Mouse (Mus musculus) C2C12 (cell line): ENCODE measurements around the gene Ago4. TPM values are rescaled to one million over a fixed set of nuclear protein-coding genes. Genes with fewer than 3 reads are reported as not detected.

Experiments used
- H3K27me3 ChIP-seq: one replicate; pipeline ENCODE4 v1.6.1; 2011; ENCODE audit not compliant: control insufficient read depth, insufficient read depth, insufficient read length
- H3K36me3 ChIP-seq: one replicate; pipeline ENCODE4 v1.6.1; 2011; ENCODE audit not compliant: control insufficient read depth, insufficient read depth
- H3K4me3 ChIP-seq: one replicate; pipeline ENCODE4 v1.5.1; 2011; ENCODE audit warnings: mild to moderate bottlenecking, control low read depth; ENCODE audit not compliant: poor library complexity, insufficient read depth, severe bottlenecking
- H3K79me2 ChIP-seq: one replicate; pipeline ENCODE4 v1.6.1; 2011; ENCODE audit not compliant: control insufficient read depth, insufficient read depth
- H3K79me3 ChIP-seq: one replicate; pipeline ENCODE4 v1.6.1; 2011; ENCODE audit warnings: low read depth, control low read depth
- H3ac ChIP-seq: one replicate; pipeline ENCODE3; 2011; ENCODE audit warnings: low read depth; ENCODE audit not compliant: control insufficient read depth, insufficient read length
- CEBPB ChIP-seq: IDR thresholded peaks from one replicate; pipeline ENCODE4 v1.6.1; 2011; ENCODE audit warnings: low read depth, mild to moderate bottlenecking, control low read depth, moderate library complexity
- CTCF ChIP-seq: IDR thresholded peaks from one replicate; pipeline ENCODE4 v1.5.1; 2011; ENCODE audit not compliant: control insufficient read depth, insufficient read depth, insufficient read length
- FOSL1 ChIP-seq: IDR thresholded peaks from one replicate; pipeline ENCODE4 v1.8.0; 2011; ENCODE audit warnings: mild to moderate bottlenecking, low read length; ENCODE audit not compliant: poor library complexity, insufficient read depth, severe bottlenecking
- MAX ChIP-seq: IDR thresholded peaks from one replicate; pipeline ENCODE4 v1.6.1; 2011; ENCODE audit warnings: mild to moderate bottlenecking, control low read depth
- MYOD1 ChIP-seq: IDR thresholded peaks from one replicate; pipeline ENCODE4 v1.6.1; 2011; ENCODE audit warnings: low read depth; ENCODE audit not compliant: control insufficient read depth, insufficient read length
- MYOG ChIP-seq: IDR thresholded peaks from one replicate; pipeline ENCODE4 v1.6.1; 2011; ENCODE audit not compliant: control insufficient read depth, insufficient read length; ENCODE audit errors: extremely low read depth
- USF1 ChIP-seq: IDR thresholded peaks from one replicate; pipeline ENCODE4 v1.6.1; 2011; ENCODE audit warnings: low read depth, mild to moderate bottlenecking, control low read depth, moderate library complexity
- polyA plus RNA-seq: library from polyadenylated mRNA; unstranded; fragments of >200 nt; fragmentation: generic; extraction: Trizol; gene quantifications from one replicate; pipeline ENCODE4 v1.2.1, GENCODE M21; 2012; ENCODE audit warnings: missing spikeins

Gene Ago4
- polyA plus RNA-seq, 1 experiment: 0.01 TPM

GRCm38 (mm10) chr4:126552136-126552535, 18.9 kb upstream of the Ago4 start:
- Histone ChIP-seq H3K27me3 (no peaks in the 10 kb centered on the region), H3K79me2 (peaks cover 3% of the 10 kb centered on the region), H3ac (no peak overlapping the region), H3K4me3 (no peak overlapping the region), H3K79me3 (no peaks in the 10 kb centered on the region), H3K36me3 (no peaks in the 10 kb centered on the region)
- TF ChIP-seq MAX (no peak), MYOD1 (no peak), CTCF (no peak), MYOG (no peak), CEBPB (no peak), USF1 (no peak), FOSL1 (no peak)

GRCm38 (mm10) chr4:126546183-126546582, 12.9 kb upstream of the Ago4 start:
- no peaks in the 10 kb centered on the region for H3K36me3 ChIP-seq
- H3ac ChIP-seq: no peak overlapping the region
- H3K4me3 ChIP-seq: no peak overlapping the region
- peaks cover 27% of the 10 kb centered on the region for H3K27me3 ChIP-seq
- no peaks in the 10 kb centered on the region for H3K79me3 ChIP-seq
- TF ChIP-seq MAX (no peak), CTCF (no peak), MYOD1 (no peak), FOSL1 (no peak), USF1 (no peak), MYOG (no peak), CEBPB (no peak)
- no peaks in the 10 kb centered on the region for H3K79me2 ChIP-seq

- no peaks in the 10 kb centered on the region for H3K79me2 ChIP-seq
- no peak for TF ChIP-seq FOSL1
- TF ChIP-seq MAX: no peak
- H3K27me3 ChIP-seq: peaks cover 27% of the 10 kb centered on the region
- no peaks in the 10 kb centered on the region for H3K79me3 ChIP-seq
- H3K36me3 ChIP-seq: no peaks in the 10 kb centered on the region
- H3ac ChIP-seq: no peak overlapping the region
- H3K4me3 ChIP-seq: no peak overlapping the region
These were observed 12.4 kb upstream of the Ago4 start for GRCm38 (mm10) chr4:126545703-126546102.

GRCm38 (mm10) chr4:126545016-126545415, 11.7 kb upstream of the Ago4 start:
- Histone ChIP-seq H3K4me3 (no peak overlapping the region), H3K79me3 (no peaks in the 10 kb centered on the region), H3K27me3 (peaks cover 32% of the 10 kb centered on the region), H3K36me3 (no peaks in the 10 kb centered on the region), H3ac (no peak overlapping the region), H3K79me2 (no peaks in the 10 kb centered on the region)
- TF ChIP-seq CTCF: no peak

- H3K27me3 ChIP-seq: peaks cover 49% of the 10 kb centered on the region
- H3K4me3 ChIP-seq: no peak overlapping the region
- H3K79me2 ChIP-seq: no peaks in the 10 kb centered on the region
- no peak for TF ChIP-seq CTCF
- no peak for TF ChIP-seq USF1
- TF ChIP-seq MYOG: no peak
- TF ChIP-seq MAX: no peak
- no peak for TF ChIP-seq MYOD1
- TF ChIP-seq CEBPB: no peak
- TF ChIP-seq FOSL1: no peak
- no peaks in the 10 kb centered on the region for H3K36me3 ChIP-seq
- no peak overlapping the region for H3ac ChIP-seq
- H3K79me3 ChIP-seq: no peaks in the 10 kb centered on the region
These were observed 9.6 kb upstream of the Ago4 start for GRCm38 (mm10) chr4:126542838-126543237.

GRCm38 (mm10) chr4:126540487-126541071, 7.3 kb upstream of the Ago4 start:
- Histone ChIP-seq H3K79me2 (no peaks in the 10 kb centered on the region), H3K79me3 (no peaks in the 10 kb centered on the region), H3ac (no peak overlapping the region), H3K27me3 (peaks cover 59% of the 10 kb centered on the region), H3K36me3 (no peaks in the 10 kb centered on the region), H3K4me3 (no peak overlapping the region)
- TF ChIP-seq MYOD1 (no peak), MYOG (no peak), CTCF (no peak), FOSL1 (no peak), USF1 (no peak), CEBPB (no peak), MAX (no peak)
